Mouse (Mus musculus) T-cell, adult 66 days (primary cell): ENCODE measurements around the gene Gm10837. TPM values are rescaled to one million over a fixed set of nuclear protein-coding genes. Genes with fewer than 3 reads are reported as not detected.

Source experiments
- total RNA-seq, 2 experiments: library from RNA; stranded (reverse); gene quantifications; 3 replicates in 1 of 2; 4 replicates in 1 of 2; pipeline ENCODE4 v1.2.4; 2023

Gm10837 gene
- not detected for total RNA-seq

DNA sequence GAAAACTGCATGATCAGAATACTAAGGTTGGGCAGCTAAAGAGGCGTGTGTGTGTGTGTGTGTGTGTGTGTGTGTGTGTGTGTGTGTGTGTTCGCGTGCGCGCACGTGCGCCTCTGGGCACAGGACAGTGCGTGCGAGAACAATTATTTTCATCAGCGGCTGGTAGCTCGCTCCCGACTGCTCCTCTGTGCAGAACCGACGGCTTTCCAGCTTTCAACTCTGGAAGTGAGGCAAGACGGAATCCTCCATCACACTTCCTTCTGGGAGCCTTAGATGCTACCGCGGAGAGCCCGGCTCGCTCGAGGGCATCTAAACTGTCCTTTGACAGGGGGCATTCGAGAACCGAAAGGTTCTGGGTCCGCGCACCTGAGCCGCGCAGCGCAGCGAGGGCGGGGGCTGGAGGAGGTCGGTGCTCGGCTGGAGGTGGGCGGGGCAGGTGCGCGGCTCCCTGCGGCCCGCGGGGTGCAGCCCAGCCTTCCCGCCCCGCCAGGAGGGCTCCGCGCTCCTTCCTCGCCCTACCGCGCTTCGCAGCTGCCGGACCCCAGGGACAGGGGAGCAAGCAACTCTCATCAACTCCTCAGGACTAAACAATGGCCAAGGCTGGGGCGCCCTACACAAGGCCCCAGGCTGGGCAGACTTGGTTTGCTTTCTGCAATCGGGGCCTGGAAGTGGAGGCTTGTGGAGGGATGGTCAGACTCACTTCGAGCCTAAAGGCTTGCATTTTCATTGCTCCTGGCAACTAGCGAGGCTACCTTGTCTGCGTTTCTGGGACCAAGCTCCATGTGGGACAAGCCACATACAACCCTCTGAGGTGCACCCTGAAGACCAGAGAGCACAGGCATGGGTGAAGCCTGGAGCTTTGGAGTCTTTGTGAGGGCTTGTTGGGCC, at the start of gene Gm10837:
Gene Gm10837, plus strand, starts transcription at position 146 of the 888 bp plus-strand sequence.

DNA sequence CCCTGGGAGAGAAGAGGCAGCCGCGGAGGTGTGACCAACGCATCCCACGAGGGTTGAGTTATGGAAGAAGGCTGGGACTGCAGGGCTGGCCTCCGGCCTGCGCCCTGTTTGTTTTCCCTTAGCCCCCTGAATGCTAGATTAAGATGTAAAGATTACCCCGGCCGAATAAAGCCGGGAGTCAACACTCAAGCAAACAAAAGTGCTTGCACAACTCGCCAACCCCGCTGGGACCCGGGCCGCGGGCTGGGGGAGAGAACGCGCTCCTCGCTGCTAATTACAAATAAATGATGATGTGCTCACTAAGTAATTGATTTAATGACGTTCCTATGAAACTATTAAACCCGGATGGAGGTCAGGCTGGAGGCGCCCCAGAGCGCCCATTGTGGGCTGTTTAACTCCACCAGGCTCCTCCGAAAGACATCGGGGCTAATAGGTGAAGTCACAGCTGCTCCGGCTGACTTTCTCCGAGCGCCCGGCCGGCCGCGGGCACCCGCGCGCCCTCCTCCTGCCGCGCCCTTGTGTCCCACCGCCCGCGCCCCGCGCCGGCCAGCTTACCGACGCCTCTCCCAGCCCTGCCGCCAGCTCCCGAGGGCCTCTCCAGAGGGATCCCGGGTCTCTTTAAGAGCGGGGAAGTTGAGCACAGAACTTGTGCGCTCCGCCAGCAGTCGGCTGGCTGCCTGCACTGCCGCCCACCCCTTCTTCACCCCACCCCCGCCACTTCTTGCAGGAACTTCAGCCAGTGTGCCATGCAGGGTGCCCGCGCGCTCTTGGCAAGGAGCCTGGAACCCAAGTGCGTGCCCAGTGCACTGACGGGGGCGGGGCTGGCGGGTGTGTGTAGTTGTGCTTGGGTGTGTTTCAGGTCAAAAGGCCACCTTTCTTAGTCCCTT, 39.6 kb upstream of the Gm10837 start, which contains the start of gene Gm5089:
Gene Gm5089, minus strand, starts transcription at position 620 of the 887 bp plus-strand sequence.

DNA sequence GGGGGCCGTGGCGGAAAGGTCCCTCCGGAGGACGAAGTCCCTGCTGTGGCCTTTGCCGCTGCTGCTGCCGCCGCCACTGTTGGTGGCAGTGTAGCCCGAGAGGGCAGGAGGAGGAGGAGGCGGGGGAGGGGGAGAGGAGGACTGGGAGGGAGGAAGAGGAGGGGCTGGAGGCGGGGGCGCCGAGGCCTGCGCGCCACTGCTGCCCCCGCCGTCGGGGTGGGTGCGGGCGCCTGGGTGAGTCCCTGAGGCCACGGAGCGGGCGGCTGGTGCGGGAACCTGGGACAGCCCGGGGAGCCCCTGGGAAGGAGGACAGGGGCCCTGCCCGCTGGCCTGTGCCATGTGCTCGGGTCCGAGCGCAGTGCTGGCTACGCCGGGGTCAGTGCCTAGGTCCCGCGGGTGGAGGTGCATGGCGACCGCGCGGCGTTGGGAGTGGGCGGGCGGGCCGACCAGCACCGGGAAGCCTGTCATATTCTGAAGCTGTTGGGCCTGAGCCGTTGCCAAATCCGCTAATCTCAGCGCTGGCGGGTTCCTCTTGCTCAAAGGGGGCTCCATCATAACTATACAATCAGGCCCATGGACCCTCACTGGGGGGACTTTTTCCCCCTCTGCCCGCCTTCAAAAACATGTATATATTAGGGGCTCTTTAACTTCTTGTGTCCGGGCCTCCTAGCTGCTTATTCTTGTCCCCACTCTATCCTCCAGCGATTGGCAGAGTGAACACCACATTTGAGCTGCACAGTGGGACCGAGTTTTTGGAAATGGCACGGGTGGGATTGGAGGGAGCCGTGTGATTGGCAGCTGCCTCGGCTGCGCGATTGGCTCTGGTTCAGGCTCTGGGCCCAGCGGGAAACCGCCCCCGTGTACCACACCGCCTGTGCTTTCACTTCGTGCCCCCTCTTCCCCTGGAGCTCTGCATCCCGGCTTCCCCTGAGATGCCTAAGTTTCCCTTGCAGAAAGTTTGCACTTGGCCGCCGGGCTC, 25.3 kb upstream of the Gm10837 start, which contains the start of gene Zic5:
Gene Zic5, minus strand, starts transcription at position 915 of the 979 bp plus-strand sequence.

DNA sequence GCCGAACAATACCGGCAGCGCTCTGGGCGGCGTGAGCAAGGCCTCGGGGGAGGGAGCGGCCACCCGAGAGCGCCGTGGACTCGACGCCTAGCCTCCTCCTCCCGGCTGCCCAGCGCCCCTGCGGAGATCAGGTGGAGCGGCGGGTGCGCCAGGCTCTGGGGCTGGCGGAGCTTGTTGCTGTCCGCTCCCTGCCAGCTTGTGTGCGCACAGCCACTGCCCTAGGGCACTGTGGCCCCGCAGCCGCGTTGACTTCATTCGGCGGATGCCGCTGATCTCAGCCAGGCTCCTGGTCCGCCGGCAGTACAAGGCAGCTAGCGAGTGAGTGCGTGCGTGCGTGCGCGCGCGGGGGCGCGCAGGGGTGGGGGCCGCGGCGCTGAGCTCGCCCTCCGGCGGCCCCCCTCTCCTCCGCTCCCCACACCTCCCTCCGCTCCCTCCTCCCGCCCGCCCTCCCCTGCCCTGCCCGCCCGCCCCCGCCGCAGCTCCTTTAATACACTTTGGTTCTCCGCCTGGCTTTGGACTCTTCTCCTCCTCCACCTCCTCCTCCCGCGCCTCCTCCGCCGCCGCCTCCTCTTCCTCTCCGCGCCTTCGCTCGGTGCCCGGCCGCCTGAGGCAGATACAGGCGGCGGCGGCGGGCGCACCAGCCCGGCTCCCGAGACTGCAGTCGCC, 15.4 kb upstream of the Gm10837 start, which contains the start of gene Zic2:
Gene Zic2, plus strand, starts transcription at position 545 of the 666 bp plus-strand sequence.

GRCm38 (mm10) chr14:122534017-122534924, 43.9 kb downstream of the Gm10837 start, which contains the start of gene Pcca:
Gene Pcca (plus strand): TSS chr14:122534324.

Other genes with a start within 250 kb of the Gm10837 start
- gene Gm5089, start 39.5 kb upstream of the Gm10837 start, total RNA-seq: not detected
- not detected for gene Zic5, start 24.9 kb upstream of the Gm10837 start, total RNA-seq
- not detected for gene Zic2, start 15.2 kb upstream of the Gm10837 start, total RNA-seq
- 10 to 100 TPM; 33.5 to 37.5 TPM for gene Pcca, start 43.7 kb downstream of the Gm10837 start, total RNA-seq